13 mouse cellular contexts compared by ENCODE assay signal in the genomic region with DNA sequence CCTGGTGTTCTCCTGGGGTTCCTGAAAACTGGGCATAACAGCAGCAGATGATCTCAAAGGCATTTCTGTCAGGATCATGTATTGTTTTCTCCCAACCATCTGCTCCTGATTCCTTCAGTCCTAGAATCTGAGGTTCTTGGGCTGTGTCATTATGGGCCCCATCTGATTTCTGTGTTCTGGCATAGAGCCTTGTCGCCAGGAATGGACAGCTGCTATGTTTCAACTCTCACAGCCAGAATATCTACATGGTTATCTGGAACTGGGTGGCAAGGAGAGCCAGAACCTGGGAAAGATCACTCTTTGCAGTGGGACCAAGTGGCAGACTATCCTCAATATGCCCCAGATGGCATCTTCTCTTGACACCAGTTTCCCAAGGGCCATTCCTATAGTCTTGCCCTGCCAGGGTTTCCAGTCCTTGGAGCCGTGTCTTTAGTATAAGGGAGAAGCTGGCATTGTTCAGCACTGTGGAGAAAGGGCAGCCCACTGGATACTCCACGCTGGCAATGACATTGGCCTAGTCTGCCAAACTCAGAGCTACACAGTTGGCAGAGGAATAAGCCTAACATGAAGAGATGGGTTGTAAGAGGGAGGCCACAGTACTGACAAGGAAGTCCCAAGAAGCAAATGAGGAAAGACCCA. TPM values are rescaled to one million over a fixed set of nuclear protein-coding genes. Genes with fewer than 3 reads are reported as not detected.
DNase-seq lines count a peak whose midpoint lies in the region; ATAC-seq and TF ChIP-seq lines count a peak whose summit lies in the region.
"Had no signal": no experiment of that assay in that cellular context is flagged by ENCODE, and none has a peak within 500 bp of the region (broad histone marks: within the 10 kb centered on the region; RNA-seq: fewer than 3 reads in every experiment).

No protein-coding gene starts in this region.

- no peaks in the 10 kb centered on the region; the same call in 1 of the 2 replicates for H3K9me3 ChIP-seq in kidney, postnatal 0 days (replicated peaks; ENCODE audit: low read length)
- no peaks in the 10 kb centered on the region for H3K9me3 ChIP-seq in kidney, embryonic 16.5 days (ENCODE audit: low read length)
- H3K9me3 ChIP-seq in lung, postnatal 0 days (ENCODE audit: low read length): no peaks in the 10 kb centered on the region; the same call in 1 of the 2 replicates

- H3K4me2 ChIP-seq in kidney, postnatal 0 days (ENCODE audit: low read length): no peak overlapping the region
- no peak overlapping the region for H3K4me2 ChIP-seq in kidney, embryonic 16.5 days (replicated peaks; ENCODE audit: low read depth, low read length)
- H3K4me2 ChIP-seq in lung, postnatal 0 days (replicated peaks; ENCODE audit: low read depth, low read length): no peak overlapping the region
- H3K4me2 ChIP-seq: liver, embryonic 11.5 days had no signal

- H3K27me3 ChIP-seq in kidney, postnatal 0 days (ENCODE audit: insufficient read depth, low read length): no peaks in the 10 kb centered on the region
- H3K27me3 ChIP-seq in kidney, embryonic 16.5 days (ENCODE audit: insufficient read depth, low read length): no peaks in the 10 kb centered on the region
- no peaks in the 10 kb centered on the region for H3K27me3 ChIP-seq in lung, postnatal 0 days (replicated peaks; ENCODE audit: insufficient read depth, low read length)

- 0 out of 2 replicates have a peak overlapping the region, but pooled peaks have one; percentile 16 for H3K27ac ChIP-seq in kidney, postnatal 0 days
- H3K27ac ChIP-seq in kidney, embryonic 16.5 days (ENCODE audit: low read length): no peak overlapping the region
- peak overlapping the region; percentile 50 for H3K27ac ChIP-seq in brown adipose tissue, adult 24 weeks (replicated peaks; ENCODE audit: low read depth, low read length)
- H3K27ac ChIP-seq in lung, postnatal 0 days (ENCODE audit: low read length): peak overlapping the region; percentile 29; the same call in 1 of the 2 replicates
- H3K27ac ChIP-seq: left cerebral cortex, adult 2 months had no signal

- DNase-seq in kidney, postnatal 0 days (ENCODE audit: low spot score): no peak
- DNase-seq in cerebellum, adult 9-11 months: peak; percentile 65
- peak; percentile 40 for DNase-seq in lung, postnatal 0 days (ENCODE audit: low spot score)
- DNase-seq in layer of hippocampus, adult 11-12 months (ENCODE audit: low spot score): no peak
- DNase-seq in layer of hippocampus, adult 9-11 months: no peak
- no peak for DNase-seq in neural tube, embryonic 10.5 days (ENCODE audit: extremely low spot score, low spot score)
- DNase-seq: midbrain, embryonic 14.5 days had no signal

- no peaks in the 10 kb centered on the region for H3K4me1 ChIP-seq in kidney, postnatal 0 days (replicated peaks; ENCODE audit: insufficient read depth, low read length)
- no peaks in the 10 kb centered on the region; the same call in 1 of the 2 replicates for H3K4me1 ChIP-seq in kidney, embryonic 16.5 days (ENCODE audit: insufficient read depth, low read length)
- peaks cover 18% of the 10 kb centered on the region for H3K4me1 ChIP-seq in brown adipose tissue, adult 24 weeks (ENCODE audit: control insufficient read depth, insufficient read depth, insufficient read length, low read length)
- no peaks in the 10 kb centered on the region for H3K4me1 ChIP-seq in lung, postnatal 0 days (ENCODE audit: insufficient read depth, low read depth, low read length)

- WGBS in kidney, postnatal 0 days: 91% methylated on average over 3 of the region's 3 CpGs
- WGBS in kidney, embryonic 16.5 days: 96% methylated on average over 3 of the region's 3 CpGs
- WGBS in lung, postnatal 0 days: 75% methylated on average over 3 of the region's 3 CpGs

- no peak for ATAC-seq in kidney, postnatal 0 days (replicated peaks; ENCODE audit: low FRiP score, low read depth)
- ATAC-seq in kidney, embryonic 16.5 days (ENCODE audit: low FRiP score, low TSS enrichment): no peak
- peak; percentile 84 for ATAC-seq in lung, postnatal 0 days
- ATAC-seq: inflammation-experienced regulatory T-cells, adult 6 months had no signal

- TF ChIP-seq CTCF in kidney, postnatal 0 days (IDR thresholded peaks at IDR 0.05; ENCODE audit: low read depth): no peak
- TF ChIP-seq CTCF in lung, postnatal 0 days (IDR thresholded peaks at IDR 0.05): no peak

- H3K9ac ChIP-seq in kidney, postnatal 0 days (ENCODE audit: low read depth, low read length): no peak overlapping the region
- no peak overlapping the region for H3K9ac ChIP-seq in kidney, embryonic 16.5 days (replicated peaks; ENCODE audit: low read length)
- no peak overlapping the region for H3K9ac ChIP-seq in lung, postnatal 0 days (replicated peaks; ENCODE audit: low read depth)

- peaks cover 17% of the 10 kb centered on the region; the same call in 1 of the 2 replicates for H3K36me3 ChIP-seq in kidney, postnatal 0 days (ENCODE audit: insufficient read depth, low read length)
- H3K36me3 ChIP-seq in kidney, embryonic 16.5 days (ENCODE audit: insufficient read depth, low read length): peaks cover 47% of the 10 kb centered on the region
- peaks cover 21% of the 10 kb centered on the region; the same call in 1 of the 2 replicates for H3K36me3 ChIP-seq in lung, postnatal 0 days (ENCODE audit: insufficient read depth, low read length)

- H3K4me3 ChIP-seq in kidney, postnatal 0 days (replicated peaks; ENCODE audit: low read depth, low read length): no peak overlapping the region
- no peak overlapping the region for H3K4me3 ChIP-seq in kidney, embryonic 16.5 days (ENCODE audit: low read length)
- H3K4me3 ChIP-seq in brown adipose tissue, adult 24 weeks (ENCODE audit: insufficient read depth, low read depth, low read length): no peak overlapping the region
- H3K4me3 ChIP-seq in lung, postnatal 0 days (ENCODE audit: low read depth, low read length): no peak overlapping the region
- H3K4me3 ChIP-seq: erythroblast, embryonic 14.5 days; left cerebral cortex, adult 2 months had no signal

- peak; percentile 17; the same call in 1 of the 2 replicates for TF ChIP-seq EP300 in lung, postnatal 0 days (IDR thresholded peaks at IDR 0.05)

RNA-seq across cellular contexts. Expression of a gene that starts 13.5 kb away (rescaled TPM):
- 34.3 and 36.0 TPM in 2 replicates for polyA plus RNA-seq in kidney, postnatal 0 days (2015; fragmentation: Nextera tagmentation; extraction: Ambion mirVana)
- polyA plus RNA-seq in kidney, embryonic 16.5 days (2015; fragmentation: Nextera tagmentation; extraction: Ambion mirVana): 27.1 and 32.0 TPM in 2 replicates
- polyA plus RNA-seq in brown adipose tissue, adult 24 weeks (2012; ENCODE audit: insufficient read depth, insufficient read length, missing spikeins): 19.6 and 20.7 TPM in 2 replicates
- polyA plus RNA-seq in lung, postnatal 0 days (2015; fragmentation: Nextera tagmentation; extraction: Ambion mirVana): 26.0 and 31.9 TPM in 2 replicates

RNA-seq across cellular contexts. Expression of a gene that starts 35.4 kb away (rescaled TPM):
- polyA plus RNA-seq in kidney, postnatal 0 days (2015; fragmentation: Nextera tagmentation; extraction: Ambion mirVana): 22.7 and 26.0 TPM in 2 replicates
- polyA plus RNA-seq in kidney, embryonic 16.5 days (2015; fragmentation: Nextera tagmentation; extraction: Ambion mirVana): 21.5 and 21.6 TPM in 2 replicates
- polyA plus RNA-seq in brown adipose tissue, adult 24 weeks (2012; ENCODE audit: insufficient read depth, insufficient read length, missing spikeins): 30.2 and 57.1 TPM in 2 replicates
- polyA plus RNA-seq in lung, postnatal 0 days (2015; fragmentation: Nextera tagmentation; extraction: Ambion mirVana): 24.3 and 26.2 TPM in 2 replicates

RNA-seq across cellular contexts. Expression of a gene that starts 45.1 kb away (rescaled TPM):
- polyA plus RNA-seq in kidney, postnatal 0 days (2015; fragmentation: Nextera tagmentation; extraction: Ambion mirVana): not detected in 2 replicates
- polyA plus RNA-seq in kidney, embryonic 16.5 days (2015; fragmentation: Nextera tagmentation; extraction: Ambion mirVana): not detected in 2 replicates
- polyA plus RNA-seq in brown adipose tissue, adult 24 weeks (2012; ENCODE audit: insufficient read depth, insufficient read length, missing spikeins): not detected in 2 replicates
- not detected in 2 replicates for polyA plus RNA-seq in lung, postnatal 0 days (2015; fragmentation: Nextera tagmentation; extraction: Ambion mirVana)
- polyA plus RNA-seq: erythroblast, embryonic 14.5 days; inflammation-experienced regulatory T-cells, adult 6 months; liver, embryonic 11.5 days; midbrain, embryonic 14.5 days had no signal

Comparison
In these comparisons a context has a peak if more than half of its experiments do, and no peak if none do; other contexts are left out.
1. DNase-seq: peak in cerebellum, adult 9-11 months (single experiment) and lung, postnatal 0 days (single experiment); none in kidney, postnatal 0 days (single experiment), layer of hippocampus, adult 11-12 months (single experiment), layer of hippocampus, adult 9-11 months (single experiment) and neural tube, embryonic 10.5 days (single experiment).